8 mouse cellular contexts compared by ENCODE assay signal in genomic region chrX:42059282-42060068, GRCm38 (mm10). TPM values are rescaled to one million over a fixed set of nuclear protein-coding genes. Genes with fewer than 3 reads are reported as not detected.
DNase-seq lines count a peak whose midpoint lies in the region; ATAC-seq and TF ChIP-seq lines count a peak whose summit lies in the region.

Xiap (plus strand) TSS chrX:42059679.

- intact Hi-C loops in heart, postnatal 10 days (cut with DNase I) = no loop called here

- no peak for TF ChIP-seq EP300 in stomach, postnatal 0 days (optimal IDR thresholded peaks at IDR 0.05)

- no peak for TF ChIP-seq CTCF in stomach, postnatal 0 days (IDR thresholded peaks at IDR 0.05; ENCODE audit: low read depth)

- DNase-seq in stomach, postnatal 0 days (ENCODE audit: low spot score) = no peak
- DNase-seq in heart, postnatal 10 days = no peak
- DNase-seq in liver, embryonic 11.5 days (ENCODE audit: low spot score) = no peak
- no peak for DNase-seq in cerebellum, adult 9-10 months
- DNase-seq in embryo, embryonic 9.5 days (ENCODE audit: extremely low spot score) = no peak
- DNase-seq in ovary, postnatal 36 days (ENCODE audit: low spot score) = no peak

- H3K36me3 ChIP-seq in stomach, embryonic 14.5 days (ENCODE audit: control insufficient read depth, insufficient read depth, low read length) = no peaks in the 10 kb centered on the region
- no peaks in the 10 kb centered on the region for H3K36me3 ChIP-seq in stomach, postnatal 0 days (ENCODE audit: control insufficient read depth, insufficient read depth, low read length)
- H3K36me3 ChIP-seq in embryonic facial prominence, embryonic 13.5 days = no peaks in the 10 kb centered on the region
- no peaks in the 10 kb centered on the region for H3K36me3 ChIP-seq in liver, embryonic 11.5 days (ENCODE audit: control insufficient read depth, insufficient read depth, low read length)

- H3K4me2 ChIP-seq in stomach, embryonic 14.5 days (replicated peaks; ENCODE audit: low read depth, low read length) = no peak within 1 kb of the TSS
- H3K4me2 ChIP-seq in stomach, postnatal 0 days (replicated peaks; ENCODE audit: low read depth) = no peak within 1 kb of the TSS
- H3K4me2 ChIP-seq in embryonic facial prominence, embryonic 13.5 days = no peak within 1 kb of the TSS
- no peak within 1 kb of the TSS; the same call in 1 of the 2 replicates for H3K4me2 ChIP-seq in liver, embryonic 11.5 days

- no peaks in the 10 kb centered on the region for H3K27me3 ChIP-seq in stomach, embryonic 14.5 days (ENCODE audit: control insufficient read depth, insufficient read depth, low read length)
- no peaks in the 10 kb centered on the region for H3K27me3 ChIP-seq in stomach, postnatal 0 days (ENCODE audit: control insufficient read depth, insufficient read depth, low read length)
- no peaks in the 10 kb centered on the region for H3K27me3 ChIP-seq in embryonic facial prominence, embryonic 13.5 days
- no peaks in the 10 kb centered on the region for H3K27me3 ChIP-seq in liver, embryonic 11.5 days (replicated peaks; ENCODE audit: control insufficient read depth, insufficient read depth, low read length)

- no peak within 1 kb of the TSS for H3K9ac ChIP-seq in stomach, embryonic 14.5 days (replicated peaks; ENCODE audit: low read depth, low read length)
- H3K9ac ChIP-seq in stomach, postnatal 0 days (ENCODE audit: low read length) = no peak within 1 kb of the TSS
- H3K9ac ChIP-seq in embryonic facial prominence, embryonic 13.5 days = no peak within 1 kb of the TSS
- no peak within 1 kb of the TSS for H3K9ac ChIP-seq in liver, embryonic 11.5 days (ENCODE audit: low read depth, low read length)

- WGBS in stomach, embryonic 14.5 days = 75% methylated on average over 5 of the region's 5 CpGs
- 70% methylated on average over 5 of the region's 5 CpGs for WGBS in stomach, postnatal 0 days
- 83% methylated on average over 5 of the region's 5 CpGs for WGBS in embryonic facial prominence, embryonic 13.5 days
- WGBS in liver, embryonic 11.5 days = 57% methylated on average over 5 of the region's 5 CpGs

- no peak within 1 kb of the TSS for H3K27ac ChIP-seq in stomach, embryonic 14.5 days (ENCODE audit: low read length)
- no peak within 1 kb of the TSS for H3K27ac ChIP-seq in stomach, postnatal 0 days (replicated peaks)
- H3K27ac ChIP-seq in embryonic facial prominence, embryonic 13.5 days = no peak within 1 kb of the TSS
- H3K27ac ChIP-seq in liver, embryonic 11.5 days (ENCODE audit: low read depth, low read length) = no peak within 1 kb of the TSS

- no peaks in the 10 kb centered on the region for H3K9me3 ChIP-seq in stomach, embryonic 14.5 days (ENCODE audit: control insufficient read depth, low read depth, low read length)
- no peaks in the 10 kb centered on the region for H3K9me3 ChIP-seq in stomach, postnatal 0 days (ENCODE audit: control insufficient read depth, low read length)
- no peaks in the 10 kb centered on the region for H3K9me3 ChIP-seq in embryonic facial prominence, embryonic 13.5 days
- H3K9me3 ChIP-seq in liver, embryonic 11.5 days (ENCODE audit: control insufficient read depth, low read length) = no peaks in the 10 kb centered on the region

- ATAC-seq in stomach, embryonic 14.5 days (ENCODE audit: insufficient number of reproducible peaks, insufficient read depth, low FRiP score, low read depth) = no peak
- ATAC-seq in stomach, postnatal 0 days (ENCODE audit: low FRiP score, low TSS enrichment) = no peak
- no peak for ATAC-seq in embryonic facial prominence, embryonic 13.5 days (ENCODE audit: insufficient number of reproducible peaks, insufficient read depth, low FRiP score, low TSS enrichment, low read depth)
- ATAC-seq in liver, embryonic 11.5 days (replicated peaks; ENCODE audit: low FRiP score) = no peak

- no peaks in the 10 kb centered on the region for H3K4me1 ChIP-seq in stomach, embryonic 14.5 days (ENCODE audit: control insufficient read depth, insufficient read depth, low read length)
- no peaks in the 10 kb centered on the region for H3K4me1 ChIP-seq in stomach, postnatal 0 days (replicated peaks; ENCODE audit: control insufficient read depth, insufficient read depth)
- H3K4me1 ChIP-seq in embryonic facial prominence, embryonic 13.5 days = no peaks in the 10 kb centered on the region
- no peaks in the 10 kb centered on the region for H3K4me1 ChIP-seq in liver, embryonic 11.5 days (replicated peaks; ENCODE audit: control insufficient read depth, insufficient read depth, low read length)

- no peak within 1 kb of the TSS for H3K4me3 ChIP-seq in stomach, embryonic 14.5 days (ENCODE audit: low read depth, low read length)
- no peak within 1 kb of the TSS for H3K4me3 ChIP-seq in stomach, postnatal 0 days (ENCODE audit: low read depth, low read length)
- H3K4me3 ChIP-seq in embryonic facial prominence, embryonic 13.5 days = no peak within 1 kb of the TSS
- H3K4me3 ChIP-seq in liver, embryonic 11.5 days (ENCODE audit: low read depth, low read length) = no peak within 1 kb of the TSS

RNA-seq across cellular contexts. Expression of gene Xiap, which starts in this region (rescaled TPM):
- polyA plus RNA-seq in stomach, embryonic 14.5 days (2014; fragmentation: Nextera tagmentation; extraction: Ambion mirVana) = 22.8 and 24.0 TPM in 2 replicates
- 7.5 and 7.6 TPM in 2 replicates for polyA plus RNA-seq in stomach, postnatal 0 days (2015; fragmentation: Nextera tagmentation; extraction: Ambion mirVana)
- 13.4 and 15.7 TPM in 2 replicates for polyA plus RNA-seq in embryonic facial prominence, embryonic 13.5 days (2015; fragmentation: Nextera tagmentation; extraction: Ambion mirVana)
- total RNA-seq in heart, postnatal 10 days (2021) = 10 to 100 TPM; 48.0 to 48.2 TPM
- 12.9 and 14.1 TPM in 2 replicates for polyA plus RNA-seq in liver, embryonic 11.5 days (2014; fragmentation: Nextera tagmentation; extraction: Ambion mirVana)
